Mouse (Mus musculus): ENCODE measurements around the gene Urgcp.

DNA sequence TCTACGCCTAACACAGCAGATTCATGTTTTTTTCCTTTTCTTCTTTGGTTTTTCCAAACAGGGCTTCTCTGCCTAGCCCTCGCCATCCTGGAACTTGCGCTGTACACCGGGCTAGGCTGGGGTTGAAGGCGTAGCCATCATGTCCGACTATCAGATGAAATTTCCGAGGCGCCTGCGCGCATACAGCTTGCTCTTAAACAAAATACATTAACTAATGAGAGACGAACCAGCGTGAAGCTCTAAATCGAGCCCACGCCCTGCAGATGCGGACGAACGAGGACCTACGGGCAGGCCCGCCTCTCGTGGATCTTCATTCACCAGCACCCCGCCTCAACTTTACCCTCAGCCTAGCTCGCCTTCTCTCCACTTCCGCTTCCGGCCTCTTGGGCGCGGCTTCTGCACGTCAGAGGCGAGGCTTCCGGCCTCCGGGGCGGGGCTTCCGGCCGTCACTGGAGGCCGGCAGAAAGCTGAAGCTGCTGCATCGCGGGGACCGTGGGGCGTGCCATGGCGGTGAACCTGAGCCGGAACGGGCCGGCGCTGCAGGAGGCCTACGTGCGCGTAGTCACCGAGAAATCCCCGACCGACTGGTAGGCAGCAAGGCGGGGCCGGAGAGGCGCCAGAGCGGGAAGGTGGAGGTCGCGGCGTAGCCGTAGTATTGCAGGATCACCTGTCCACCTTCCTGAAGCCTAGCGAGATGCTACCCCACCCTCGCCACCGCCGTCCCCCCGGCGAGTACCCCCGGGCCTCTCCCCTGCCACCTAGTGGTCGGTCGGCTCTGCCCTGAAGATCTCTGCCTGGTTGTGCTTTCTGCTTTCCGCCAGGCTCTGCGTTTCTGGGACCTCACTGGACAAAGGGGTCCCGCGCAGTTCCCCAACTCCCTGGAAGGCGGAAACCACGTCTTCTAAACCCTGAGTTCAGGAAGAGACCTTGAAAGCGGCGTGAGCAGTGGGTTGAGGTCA, 26.2 kb upstream of the Urgcp start, which contains the start of gene Dbnl:
- TF ChIP-seq GATA1 (IDR thresholded peaks at IDR 0.05; ENCODE audit: low read length) (no peak), TAL1 (IDR thresholded peaks at IDR 0.05; ENCODE audit: low read length) (no peak)
